In genomic region chr8:83442243-83443051, GRCm38 (mm10) we compare ENCODE assay signal across 8 mouse cellular contexts. TPM values are rescaled to one million over a fixed set of nuclear protein-coding genes. Genes with fewer than 3 reads are reported as not detected.
DNase-seq lines count a peak whose midpoint lies in the region; ATAC-seq lines count a peak whose summit lies in the region.

No protein-coding gene starts in this region.

- peak overlapping the region; percentile 91 for H3K27ac ChIP-seq in lung, embryonic 16.5 days (ENCODE audit: low read length)

- no peaks in the 10 kb centered on the region for H3K9me3 ChIP-seq in lung, embryonic 16.5 days (ENCODE audit: control insufficient read depth, low read length)

- no peaks in the 10 kb centered on the region for H3K27me3 ChIP-seq in lung, embryonic 16.5 days (ENCODE audit: control insufficient read depth, insufficient read depth, low read depth, low read length)

- peaks cover 10% of the 10 kb centered on the region for H3K4me1 ChIP-seq in lung, embryonic 16.5 days (replicated peaks; ENCODE audit: control insufficient read depth, insufficient read depth, low read length)

- ATAC-seq in hematopoietic stem cell, adult 5-6 weeks (replicated peaks in 1 of 2; ENCODE audit: insufficient read depth in 1 of 2, low FRiP score in 2 of 2, low TSS enrichment in 1 of 2, low read depth in 1 of 2, poor library complexity in 2 of 2, severe bottlenecking in 2 of 2) = peak; percentile 98 to 100
- ATAC-seq in lung, embryonic 16.5 days (ENCODE audit: low read depth) = peak; percentile 100

- DNase-seq in MEL-GATA-1-ER (ENCODE audit: extremely low read depth, low read depth) = peak; percentile 98
- DNase-seq in cerebellum, adult 8-10 months = peak; percentile 95
- peak; percentile 99 for DNase-seq in forelimb bud, embryonic 11.5 days (ENCODE audit: low read depth, low spot score)
- DNase-seq in layer of hippocampus, adult 9-10 months (ENCODE audit: low spot score) = peak; percentile 85
- peak; percentile 96 for DNase-seq in ovary, postnatal 10 days (ENCODE audit: low spot score)
- DNase-seq in thymus, postnatal 10 days (ENCODE audit: low spot score in 2 of 2) = peak; percentile 97

- under 1% methylated on average over 57 of the region's 64 CpGs for WGBS in lung, embryonic 16.5 days

- peak overlapping the region; percentile 88 for H3K4me2 ChIP-seq in lung, embryonic 16.5 days (ENCODE audit: low read depth, low read length)

- H3K4me3 ChIP-seq in lung, embryonic 16.5 days (ENCODE audit: low read length) = peak overlapping the region; percentile 94

- H3K9ac ChIP-seq in lung, embryonic 16.5 days (ENCODE audit: low read length) = peak overlapping the region; percentile 95

- H3K36me3 ChIP-seq in lung, embryonic 16.5 days (ENCODE audit: control insufficient read depth, insufficient read depth, low read length) = peaks cover 3% of the 10 kb centered on the region; the same call in 1 of the 2 replicates

RNA-seq across cellular contexts. Expression of gene Scoc, which starts 15.7 kb away (rescaled TPM):
- 65.2 and 86.4 TPM in 2 replicates for total RNA-seq in hematopoietic stem cell, adult 5-6 weeks (2017)
- polyA plus RNA-seq in lung, embryonic 16.5 days (2015; fragmentation: Nextera tagmentation; extraction: Ambion mirVana) = 114 TPM in 2 replicates

RNA-seq across cellular contexts. Expression of gene Clgn, which starts 52.8 kb away (rescaled TPM):
- total RNA-seq in hematopoietic stem cell, adult 5-6 weeks (2017) = 0.25 TPM in 1 of 2 replicates, not detected in the other
- polyA plus RNA-seq in lung, embryonic 16.5 days (2015; fragmentation: Nextera tagmentation; extraction: Ambion mirVana) = 0.05 and 0.14 TPM in 2 replicates

Comparison
In these comparisons a context has a peak if more than half of its experiments do, and no peak if none do; other contexts are left out.
1. Peak in every context shown above with its lines: DNase-seq, ATAC-seq, H3K4me3 ChIP-seq and H3K27ac ChIP-seq.